Mouse (Mus musculus) layer of hippocampus, adult 9-10 months (tissue): Measurements from ENCODE around the gene Smox.

Experiments used
- DNase-seq: peaks from one replicate; pipeline ENCODE4 v3.0.0; 2022; ENCODE audit warnings: low spot score

Gene Smox

GRCm38 (mm10) chr2:131485126-131485525 is 6.2 kb upstream of the Smox start:
- DNase-seq: no peak

GRCm38 (mm10) chr2:131486046-131486445 is 5.2 kb upstream of the Smox start:
- DNase-seq: no peak

GRCm38 (mm10) chr2:131487337-131487736 is 4.0 kb upstream of the Smox start:
- no peak for DNase-seq

- no peak for DNase-seq
These were observed 3.0 kb upstream of the Smox start for GRCm38 (mm10) chr2:131488261-131488660.

GRCm38 (mm10) chr2:131488870-131489269 is 2.4 kb upstream of the Smox start:
- no peak for DNase-seq

- no peak for DNase-seq
These were observed 1.7 kb upstream of the Smox start for GRCm38 (mm10) chr2:131489591-131489990.

- no peak for DNase-seq
These were observed 655 bp downstream of the Smox start for GRCm38 (mm10) chr2:131491707-131492595.

GRCm38 (mm10) chr2:131492596-131493139 is 1.4 kb downstream of the Smox start:
- DNase-seq: no peak

GRCm38 (mm10) chr2:131493446-131493845 is 2.1 kb downstream of the Smox start:
- no peak for DNase-seq

GRCm38 (mm10) chr2:131495256-131495655 is 4.0 kb downstream of the Smox start:
- no peak for DNase-seq

GRCm38 (mm10) chr2:131496125-131496820 is 5.0 kb downstream of the Smox start:
- no peak for DNase-seq

GRCm38 (mm10) chr2:131497224-131497856 is 6.0 kb downstream of the Smox start:
- DNase-seq: no peak

- DNase-seq: no peak
These were observed 6.9 kb downstream of the Smox start for GRCm38 (mm10) chr2:131498219-131498618.

- DNase-seq: no peak
These were observed 8.1 kb downstream of the Smox start for GRCm38 (mm10) chr2:131499290-131499845.

- DNase-seq: no peak
These were observed 10.6 kb downstream of the Smox start for GRCm38 (mm10) chr2:131501886-131502285.

- no peak for DNase-seq
These were observed 11.3 kb downstream of the Smox start for GRCm38 (mm10) chr2:131502561-131502960.

- no peak for DNase-seq
These were observed 14.1 kb downstream of the Smox start for GRCm38 (mm10) chr2:131505431-131505830.

GRCm38 (mm10) chr2:131506358-131506757 is 15.1 kb downstream of the Smox start:
- no peak for DNase-seq

- DNase-seq: no peak
These were observed 17.2 kb downstream of the Smox start for GRCm38 (mm10) chr2:131508501-131508900.

GRCm38 (mm10) chr2:131509671-131510313 is 18.5 kb downstream of the Smox start:
- no peak for DNase-seq

GRCm38 (mm10) chr2:131510531-131510930 is 19.2 kb downstream of the Smox start:
- no peak for DNase-seq

- DNase-seq: no peak
These were observed 22.2 kb downstream of the Smox start for GRCm38 (mm10) chr2:131513477-131513876.
